Mouse (Mus musculus) cerebellum, adult 2 months (tissue): Measurements from ENCODE around the gene Iqca. TPM values are rescaled to one million over a fixed set of nuclear protein-coding genes. Genes with fewer than 3 reads are reported as not detected.

Source experiments
- DNase-seq, 2 experiments: peaks; one replicate each; pipeline ENCODE4 v3.0.0; 2021
- H3K27ac ChIP-seq: fragments of 200-500 bp; 2 replicates; pipeline ENCODE4 v1.5.1; 2012; ENCODE audit warnings: low read length, control low read depth, inconsistent platforms; ENCODE audit not compliant: insufficient read depth
- H3K27me3 ChIP-seq: fragments of 200-500 bp; 2 replicates; pipeline ENCODE4 v1.6.1; 2012; ENCODE audit warnings: inconsistent platforms, mild to moderate bottlenecking, low read length, moderate library complexity; ENCODE audit not compliant: control insufficient read depth, insufficient read depth
- H3K4me1 ChIP-seq: fragments of 200-500 bp; 2 replicates; pipeline ENCODE4 v1.6.1; 2011; ENCODE audit warnings: low read length; ENCODE audit not compliant: control insufficient read depth, insufficient read depth
- H3K4me3 ChIP-seq: fragments of 200-500 bp; replicated peaks from 2 replicates; pipeline ENCODE3; 2011; ENCODE audit warnings: mild to moderate bottlenecking, low read depth, low read length, control low read depth; ENCODE audit not compliant: insufficient read depth
- CTCF ChIP-seq: fragments of 200-500 bp; IDR thresholded peaks from 2 replicates; pipeline ENCODE4 v1.5.1; 2011; ENCODE audit warnings: low read depth, mild to moderate bottlenecking, control low read depth, low read length, moderate library complexity, borderline replicate concordance; ENCODE audit not compliant: insufficient read depth
- POLR2A ChIP-seq: fragments of 200-500 bp; IDR thresholded peaks from 2 replicates; pipeline ENCODE4 v1.6.1; 2011; ENCODE audit warnings: low read length, control low read depth, borderline replicate concordance; ENCODE audit not compliant: insufficient read depth
- WGBS: fragments of 180-500 bp; shearing (Covaris S2); methylation state at CpG from one replicate; pipeline ENCODE4 v1.1.7; 2018; 5-methylcytosine and 5-hydroxymethylcytosine counted together
- polyA plus RNA-seq: library from polyadenylated mRNA; depleted of rRNA; stranded (reverse); fragments of >200 nt; gene quantifications from 2 replicates; pipeline ENCODE4 v1.2.3, GENCODE M21; 2012; rRNA removed

The Iqca gene
- polyA plus RNA-seq, 1 experiment, result 0.29 TPM

DNA sequence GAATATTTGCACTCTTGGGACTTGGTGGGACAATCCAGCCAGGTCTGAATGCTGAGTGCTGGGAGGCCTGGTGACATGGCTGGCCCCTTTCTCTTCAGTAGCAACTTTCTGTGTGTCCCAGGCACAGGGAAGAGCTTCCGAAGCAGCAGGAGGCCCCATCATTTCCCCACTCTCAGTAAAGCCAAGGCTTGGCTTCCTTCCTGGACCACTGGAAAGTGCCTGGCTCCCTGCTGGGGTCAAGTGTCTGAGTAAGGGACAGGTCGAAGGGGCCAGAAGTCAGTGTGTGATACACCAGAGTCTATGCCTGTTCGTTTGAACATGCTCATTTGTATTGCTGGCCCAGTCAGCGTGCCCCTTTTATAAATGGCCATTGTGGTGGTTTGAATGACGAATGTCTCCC, 152.2 kb downstream of the Iqca start:
- WGBS, result 27% methylated on average over 5 of the region's 5 CpGs
- TF ChIP-seq POLR2A (no peak), CTCF (no peak)
- Histone ChIP-seq H3K4me1 (no peaks in the 10 kb centered on the region), H3K27ac (no peak overlapping the region), H3K4me3 (no peak overlapping the region), H3K27me3 (no peaks in the 10 kb centered on the region)
- no peak for DNase-seq

DNA sequence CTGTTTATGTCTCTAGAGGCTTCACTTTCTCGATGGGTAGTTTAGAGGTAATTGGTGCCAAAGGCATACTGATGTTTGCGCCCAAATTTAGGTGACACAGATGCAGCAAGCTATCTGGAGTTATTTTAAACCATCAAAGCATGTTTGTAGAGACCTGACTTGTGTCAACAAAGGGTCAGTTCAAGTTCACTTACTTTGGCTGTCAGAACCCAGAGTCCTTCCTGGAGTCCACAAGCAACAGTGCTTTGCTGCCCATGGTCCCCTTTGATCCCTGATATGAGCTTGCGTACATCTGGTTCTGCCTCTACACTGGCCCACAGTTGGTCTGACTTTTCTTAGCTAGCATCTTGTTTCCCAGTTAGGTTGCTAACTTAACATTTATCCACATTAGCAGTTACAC, 153.3 kb downstream of the Iqca start:
- DNase-seq, result no peak
- WGBS, result 81% methylated on average over 3 of the region's 3 CpGs
- H3K4me1 ChIP-seq, result no peaks in the 10 kb centered on the region
- no peak overlapping the region for H3K27ac ChIP-seq
- no peaks in the 10 kb centered on the region for H3K27me3 ChIP-seq
- no peak for TF ChIP-seq CTCF
- no peak for TF ChIP-seq POLR2A
- H3K4me3 ChIP-seq, result no peak overlapping the region

DNA sequence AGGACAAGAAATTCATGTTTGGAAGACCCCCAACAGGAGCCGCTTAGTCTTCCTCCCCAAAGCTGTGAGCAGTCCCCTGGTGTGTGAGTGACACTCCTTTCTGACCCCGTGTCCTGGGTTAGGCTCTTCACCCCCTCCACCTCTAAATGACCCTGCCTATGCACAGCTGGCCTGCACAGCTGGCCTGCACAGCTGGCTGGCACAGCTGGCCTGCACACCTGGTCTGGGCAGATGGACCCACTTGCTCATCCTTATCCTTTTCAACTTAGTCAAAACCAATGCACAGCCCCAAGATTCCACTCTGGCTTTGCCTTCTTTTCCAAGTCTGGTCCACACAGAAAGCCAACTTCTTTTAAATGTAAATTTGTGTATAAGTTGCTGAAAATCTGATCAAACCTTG, 154.5 kb downstream of the Iqca start:
- Histone ChIP-seq H3K27ac (no peak overlapping the region), H3K4me3 (no peak overlapping the region), H3K4me1 (no peaks in the 10 kb centered on the region), H3K27me3 (no peaks in the 10 kb centered on the region)
- no peak for DNase-seq
- 69% methylated on average over 2 of the region's 2 CpGs for WGBS
- TF ChIP-seq POLR2A (no peak), CTCF (no peak)

DNA sequence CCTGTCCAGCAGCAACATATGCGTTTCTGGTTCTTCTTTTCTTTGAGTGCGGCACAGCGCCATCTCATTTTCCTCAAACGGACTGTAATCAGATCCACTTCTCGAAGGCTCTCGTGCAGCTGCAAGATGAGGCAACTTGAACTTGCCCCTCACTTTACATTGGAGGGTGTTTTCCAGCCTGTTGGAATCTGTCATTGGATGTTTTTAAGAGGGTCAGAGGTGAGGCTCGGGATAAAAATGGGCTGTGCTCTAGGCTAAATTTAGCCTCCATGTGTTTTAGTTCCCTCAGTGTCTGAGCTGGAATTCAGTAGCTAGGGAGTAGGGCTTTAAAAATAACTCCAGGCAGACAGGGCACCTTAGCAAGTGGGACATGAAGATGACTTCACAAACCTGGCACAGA, 155.1 kb downstream of the Iqca start:
- no peaks in the 10 kb centered on the region for H3K4me1 ChIP-seq
- DNase-seq, result no peak
- TF ChIP-seq POLR2A (no peak), CTCF (no peak)
- 69% methylated on average over 7 of the region's 7 CpGs for WGBS
- no peaks in the 10 kb centered on the region; the same call in 1 of the 2 replicates for H3K27me3 ChIP-seq
- H3K4me3 ChIP-seq, result no peak overlapping the region
- H3K27ac ChIP-seq, result no peak overlapping the region

DNA sequence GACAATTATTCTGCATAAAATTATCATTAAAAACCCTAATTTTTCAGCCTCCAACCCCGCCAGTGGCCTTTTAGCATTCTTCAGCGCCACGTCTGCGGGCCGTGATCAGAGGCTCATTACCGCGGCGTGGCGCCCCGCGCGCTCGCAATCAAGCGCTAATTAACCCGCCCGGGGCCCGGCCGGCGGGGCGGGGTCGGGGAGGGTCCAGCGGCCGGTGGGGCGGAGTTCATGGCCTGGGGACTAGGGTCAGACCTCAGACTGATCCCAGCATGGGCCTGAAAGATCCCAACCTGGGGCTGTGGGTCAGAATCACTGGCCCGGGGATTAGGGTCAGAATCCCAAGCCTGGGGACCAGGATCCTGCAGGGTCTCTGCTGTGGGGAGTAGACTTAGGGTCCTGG, 160.9 kb downstream of the Iqca start:
- Histone ChIP-seq H3K27ac (no peak overlapping the region), H3K4me3 (no peak overlapping the region), H3K4me1 (no peaks in the 10 kb centered on the region), H3K27me3 (no peaks in the 10 kb centered on the region; the same call in 1 of the 2 replicates)
- 1% methylated on average over 25 of the region's 25 CpGs for WGBS
- TF ChIP-seq CTCF, result no peak
- no peak for TF ChIP-seq POLR2A
- no peak for DNase-seq

Other genes with a start within 250 kb of the Iqca start
- gene Gbx2, start 222.2 kb downstream of the Iqca start, polyA plus RNA-seq, result 1.7 and 2.1 TPM in 2 replicates
- gene Asb18, start 138.7 kb downstream of the Iqca start, polyA plus RNA-seq, result 1.3 and 1.5 TPM in 2 replicates
- 16.0 and 17.3 TPM in 2 replicates for gene Ackr3, start 50.6 kb upstream of the Iqca start, polyA plus RNA-seq